Mouse (Mus musculus) heart, postnatal 36 days (tissue): ENCODE measurements around the gene 5330417C22Rik. TPM values are rescaled to one million over a fixed set of nuclear protein-coding genes. Genes with fewer than 3 reads are reported as not detected.

Experiments
- DNase-seq, 2 experiments: peaks; one replicate each; pipeline ENCODE4 v3.0.0; 2021 to 2022
- intact Hi-C: fragments of 180-260 bp; cut with DNase I; formaldehyde crosslinking; loops from one replicate; pipeline ENCODE4 v1.15.1; 2025
- microRNA-seq, 2 experiments: library from miRNA; unstranded; fragments of <30 nt; microRNA quantifications; one replicate each; pipeline ENCODE4 v1.2.0; 2021; ENCODE audit warnings: borderline number of aligned reads in 2 of 2
- total RNA-seq, 2 experiments: library from RNA; stranded (reverse); gene quantifications; 2 replicates each; pipeline ENCODE4 v1.2.3; 2021

Gene 5330417C22Rik
- total RNA-seq, 2 experiments from 2014 or later: not detected

- intact Hi-C loops: loop anchor here (10.0 kb wide), 1 partner anchor 239 kb away; the partner anchor contains the start of gene Clcc1
- DNase-seq: peak; percentile 67 to 70
Measured at GRCm38 (mm10) chr3:108415831-108416223, 120.5 kb downstream of the 5330417C22Rik start.

GRCm38 (mm10) chr3:108414857-108415830, 121.2 kb downstream of the 5330417C22Rik start, which contains the start of gene Celsr2:
Gene Celsr2, minus strand, starts transcription at chr3:108415552.
- peak in 1 of 2 experiments; percentile 24 for DNase-seq
- intact Hi-C loops: loop anchor here (5.0 to 10.0 kb wide), 2 partner anchors 42 to 240 kb away; partner anchors contain the start of gene Clcc1

- DNase-seq: no peak
- intact Hi-C loops: loop anchor here (5.0 to 10.0 kb wide), 2 partner anchors 44 to 241 kb away; partner anchors contain the start of gene Clcc1
Measured at GRCm38 (mm10) chr3:108413634-108414360, 122.5 kb downstream of the 5330417C22Rik start.

GRCm38 (mm10) chr3:108411754-108412121, 124.6 kb downstream of the 5330417C22Rik start:
- intact Hi-C loops: loop anchor here (5.0 to 10.0 kb wide), 2 partner anchors 46 to 243 kb away; partner anchors contain the start of gene Clcc1
- peak in 1 of 2 experiments; percentile 25 for DNase-seq

GRCm38 (mm10) chr3:108411026-108411753, 125.1 kb downstream of the 5330417C22Rik start:
- DNase-seq: no peak

GRCm38 (mm10) chr3:108410359-108410714, 126.0 kb downstream of the 5330417C22Rik start:
- no peak for DNase-seq
- intact Hi-C loops: loop anchor here (5.0 to 10.0 kb wide), 2 partner anchors 47 to 244 kb away; partner anchors contain the start of gene Clcc1

More at GRCm38 (mm10) chr3:108411026-108411753, 125.1 kb downstream of the 5330417C22Rik start:
- intact Hi-C loops: loop anchor here (5.0 to 10.0 kb wide), 2 partner anchors 46 to 244 kb away; partner anchors contain the start of gene Clcc1

- no peak for DNase-seq
- intact Hi-C loops: loop anchor here (5.0 to 10.0 kb wide), 2 partner anchors 47 to 245 kb away; partner anchors contain the start of gene Clcc1
Measured at GRCm38 (mm10) chr3:108409656-108410358, 126.5 kb downstream of the 5330417C22Rik start.

GRCm38 (mm10) chr3:108408517-108409008, 127.8 kb downstream of the 5330417C22Rik start:
- intact Hi-C loops: no loop called here
- DNase-seq: no peak

GRCm38 (mm10) chr3:108406306-108406885, 129.9 kb downstream of the 5330417C22Rik start:
- no peak for DNase-seq
- intact Hi-C loops: no loop called here

Small RNA genes within 50 kb of the gene (microRNA-seq; reads per million reads assigned to microRNA genes)
- 0 reads per million in 2 experiments for gene Gm22860

Other genes starting within 250 kb of the 5330417C22Rik start
- 10 to 100 TPM; 46.4 to 54.6 TPM for gene Mybphl, start 171.6 kb downstream of the 5330417C22Rik start, total RNA-seq
- gene Psrc1, start 152.7 kb downstream of the 5330417C22Rik start, total RNA-seq: under 1 TPM; 0.39 to 0.68 TPM
- 1 to 10 TPM; 6.6 to 7.4 TPM for gene Celsr2, start 121.0 kb downstream of the 5330417C22Rik start, total RNA-seq
- gene Sars, start 91.3 kb downstream of the 5330417C22Rik start, total RNA-seq: 10 to 100 TPM; 82.6 to 83.9 TPM
- not detected for gene 1700013F07Rik, start 2.4 kb downstream of the 5330417C22Rik start, total RNA-seq
- 10 to 100 TPM; 27.0 to 29.9 TPM for gene Tmem167b, start 25.9 kb upstream of the 5330417C22Rik start, total RNA-seq
- gene Taf13, start 35.2 kb upstream of the 5330417C22Rik start, total RNA-seq: 10 to 100 TPM; 14.8 to 17.5 TPM
- gene Wdr47, start 54.7 kb upstream of the 5330417C22Rik start, total RNA-seq: 1 to 10 TPM; 7.6 to 9.5 TPM
- 10 to 100 TPM; 43.0 to 49.1 TPM for gene Clcc1, start 117.4 kb upstream of the 5330417C22Rik start, total RNA-seq
- 1 to 10 TPM; 2.0 to 2.5 TPM for gene Gpsm2, start 185.8 kb upstream of the 5330417C22Rik start, total RNA-seq
- gene Aknad1, start 203.1 kb upstream of the 5330417C22Rik start, total RNA-seq: not detected